Mouse (Mus musculus): ENCODE measurements at regions not wholly inside any gene's neighbourhood (a gene's known extent, or its start where the extent isn't known, plus 50 kb on each side); places are given as distances from the start of the nearest gene placed in this dataset.

DNA sequence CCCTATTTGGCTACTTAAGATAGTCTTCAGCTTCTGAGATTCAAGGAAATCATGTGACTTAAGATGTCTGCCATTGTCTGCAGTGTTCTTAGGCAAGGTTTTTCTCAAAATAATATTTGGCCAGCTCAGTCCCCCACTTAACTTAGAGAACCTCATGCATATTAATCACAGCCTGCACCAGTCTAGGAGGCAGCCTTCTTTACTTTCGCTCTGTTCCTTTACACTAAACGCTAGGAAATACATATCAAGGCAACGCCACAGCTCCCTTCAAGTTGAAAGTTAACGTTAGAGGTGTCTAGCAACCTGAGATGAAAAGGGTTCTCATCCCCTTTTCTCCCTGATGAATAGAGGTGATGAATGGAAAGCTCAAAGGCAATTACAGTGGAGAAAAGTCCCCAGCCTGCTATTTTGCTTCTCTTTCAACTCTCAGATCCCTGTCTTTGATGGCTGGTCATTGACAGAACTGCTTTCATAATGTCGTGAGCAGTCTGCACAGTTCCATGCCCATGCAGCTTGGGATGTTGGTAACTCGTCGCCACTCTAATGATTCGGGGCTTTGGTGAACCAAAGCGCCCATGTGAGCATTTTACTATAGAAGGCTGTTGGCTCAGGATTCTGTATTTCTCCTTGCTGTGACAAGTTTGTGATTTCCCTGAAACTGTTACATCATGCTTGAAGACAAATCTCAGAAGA lies 483.0 kb upstream of the Gm10306 start:
- Histone ChIP-seq H3K4me1 (ENCODE audit: control insufficient read depth, insufficient read depth, low read length) (no peaks in the 10 kb centered on the region; the same call in 1 of the 2 replicates), H3K27ac (ENCODE audit: insufficient read depth, low read length) (no peak overlapping the region), H3K4me3 (ENCODE audit: insufficient read depth, low read length) (no peak overlapping the region)
- no peak for TF ChIP-seq POLR2A (IDR thresholded peaks at IDR 0.05; ENCODE audit: extremely low read depth, insufficient read depth, low read length)

DNA sequence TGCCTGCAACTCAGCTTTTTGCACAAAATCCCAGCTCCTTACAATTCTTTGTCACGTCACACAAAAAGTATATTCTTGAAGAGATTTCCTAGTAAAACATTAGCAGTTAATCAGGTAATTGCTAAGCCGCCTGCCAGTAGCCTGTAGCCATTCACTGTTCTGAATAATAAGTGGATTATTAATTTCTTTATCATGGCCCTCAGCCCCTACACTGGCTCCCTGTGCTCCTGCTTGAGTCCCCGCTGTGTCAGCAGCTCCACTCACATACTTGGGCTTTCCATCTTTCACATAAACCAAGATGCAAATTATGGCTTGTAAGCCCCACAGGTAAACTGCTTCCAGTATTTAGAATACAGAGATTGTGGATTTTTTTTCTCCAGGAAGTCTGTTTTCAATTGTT lies 473.5 kb upstream of the Gm10306 start:
- TF ChIP-seq CTCF (IDR thresholded peaks at IDR 0.05; ENCODE audit: extremely low read depth, insufficient read depth, low read length), result no peak
- TF ChIP-seq POLR2A (IDR thresholded peaks at IDR 0.05; ENCODE audit: extremely low read depth, insufficient read depth, low read length), result no peak
- H3K4me3 ChIP-seq (ENCODE audit: insufficient read depth, low read length), result no peak overlapping the region
- H3K4me1 ChIP-seq (ENCODE audit: control insufficient read depth, insufficient read depth, low read length), result no peaks in the 10 kb centered on the region
- H3K27ac ChIP-seq (ENCODE audit: insufficient read depth, low read length), result no peak overlapping the region

DNA sequence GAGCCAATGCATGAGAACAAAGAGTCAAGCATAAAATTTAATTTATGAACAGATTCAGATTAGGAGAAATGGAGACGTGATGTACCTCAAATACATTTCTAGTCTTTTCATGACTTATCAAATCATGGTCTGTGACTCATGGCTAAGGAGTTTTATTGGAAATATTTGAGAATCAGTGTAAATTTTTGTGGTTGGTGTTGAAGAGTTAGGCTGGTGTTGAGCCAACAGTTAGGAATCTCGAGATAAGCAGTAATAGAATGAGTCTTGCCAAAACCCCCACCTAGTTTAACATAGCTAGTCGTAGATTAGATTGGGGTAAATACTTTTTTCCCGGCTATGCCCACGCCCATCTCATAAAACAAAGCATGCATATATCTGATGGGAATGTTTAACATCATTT lies 462.0 kb upstream of the Gm10306 start:
- no peak overlapping the region for H3K27ac ChIP-seq (ENCODE audit: insufficient read depth, low read length)
- H3K4me1 ChIP-seq (ENCODE audit: control insufficient read depth, insufficient read depth, low read length), result no peaks in the 10 kb centered on the region
- H3K4me3 ChIP-seq (ENCODE audit: insufficient read depth, low read length), result no peak overlapping the region
- TF ChIP-seq POLR2A (IDR thresholded peaks at IDR 0.05; ENCODE audit: extremely low read depth, insufficient read depth, low read length), result no peak

DNA sequence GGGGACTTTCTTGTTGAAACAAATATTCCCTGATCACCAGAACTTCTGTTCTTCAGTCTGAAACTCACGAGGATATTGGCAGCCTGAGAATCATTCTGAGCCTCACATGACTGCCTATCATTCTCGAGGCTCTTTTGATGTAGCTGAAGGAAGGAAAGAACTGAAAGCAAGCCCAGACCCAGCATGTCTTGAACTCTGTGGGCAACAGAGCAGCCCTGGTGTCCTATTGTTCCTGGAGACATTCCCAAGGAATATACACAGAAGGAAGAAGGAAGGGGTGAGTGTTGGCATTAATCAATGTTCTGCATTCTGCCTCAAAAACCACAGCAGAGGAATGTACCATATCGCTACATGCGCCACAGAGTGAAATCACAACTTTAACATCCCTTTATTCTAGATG lies 449.4 kb upstream of the Gm10306 start:
- Histone ChIP-seq H3K4me1 (ENCODE audit: control insufficient read depth, insufficient read depth, low read length) (no peaks in the 10 kb centered on the region), H3K4me3 (ENCODE audit: insufficient read depth, low read length) (no peak overlapping the region), H3K27ac (ENCODE audit: insufficient read depth, low read length) (no peak overlapping the region)
- TF ChIP-seq CTCF (IDR thresholded peaks at IDR 0.05; ENCODE audit: extremely low read depth, insufficient read depth, low read length), result no peak
- no peak for TF ChIP-seq POLR2A (IDR thresholded peaks at IDR 0.05; ENCODE audit: extremely low read depth, insufficient read depth, low read length)

DNA sequence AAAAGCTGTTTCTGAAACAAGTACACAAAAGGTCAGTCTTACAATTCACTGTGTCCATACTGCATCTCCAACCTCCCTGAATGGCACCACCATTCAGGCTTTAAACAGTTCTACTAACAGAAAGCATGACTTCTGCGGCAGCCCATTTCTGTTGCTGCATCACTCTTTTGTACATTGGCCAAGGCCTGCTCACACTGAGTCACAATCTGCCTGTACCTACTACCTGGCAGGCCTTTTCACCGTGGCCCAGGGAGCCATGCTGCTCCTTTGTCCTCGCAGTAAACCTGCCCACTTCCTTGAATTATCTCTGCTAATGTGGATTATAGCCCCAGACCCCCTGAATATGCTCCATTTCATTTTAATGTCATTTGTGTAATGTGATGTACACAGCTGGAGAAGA lies 439.5 kb upstream of the Gm10306 start:
- no peak overlapping the region for H3K4me3 ChIP-seq (ENCODE audit: insufficient read depth, low read length)
- no peak overlapping the region for H3K27ac ChIP-seq (ENCODE audit: insufficient read depth, low read length)
- no peaks in the 10 kb centered on the region for H3K4me1 ChIP-seq (ENCODE audit: control insufficient read depth, insufficient read depth, low read length)
- TF ChIP-seq POLR2A (IDR thresholded peaks at IDR 0.05; ENCODE audit: extremely low read depth, insufficient read depth, low read length), result no peak
- no peak for TF ChIP-seq CTCF (IDR thresholded peaks at IDR 0.05; ENCODE audit: extremely low read depth, insufficient read depth, low read length)

DNA sequence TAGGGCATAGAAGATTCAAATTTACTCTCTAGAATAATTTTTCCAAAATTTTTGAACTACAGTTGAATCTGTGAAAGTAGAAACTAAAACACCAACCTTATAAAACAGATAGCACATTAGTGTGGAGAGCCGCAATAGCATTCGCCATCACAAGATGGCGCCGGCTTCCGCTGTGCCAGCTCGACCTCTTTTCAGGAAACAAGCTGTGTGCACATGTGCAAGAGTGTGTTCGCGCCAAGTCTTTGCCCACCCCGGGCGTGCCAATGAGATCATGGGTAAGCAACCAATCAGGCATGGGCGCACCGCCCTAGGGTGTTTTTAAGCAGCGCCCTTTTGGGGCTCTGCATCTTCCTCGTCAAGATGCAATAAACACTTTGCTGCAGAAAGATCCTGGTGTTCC lies 432.2 kb upstream of the Gm10306 start:
- H3K27ac ChIP-seq (ENCODE audit: insufficient read depth, low read length), result no peak overlapping the region
- TF ChIP-seq POLR2A (IDR thresholded peaks at IDR 0.05; ENCODE audit: extremely low read depth, insufficient read depth, low read length) (no peak), CTCF (IDR thresholded peaks at IDR 0.05; ENCODE audit: extremely low read depth, insufficient read depth, low read length) (no peak)
- no peak overlapping the region for H3K4me3 ChIP-seq (ENCODE audit: insufficient read depth, low read length)
- H3K4me1 ChIP-seq (ENCODE audit: control insufficient read depth, insufficient read depth, low read length), result no peaks in the 10 kb centered on the region

DNA sequence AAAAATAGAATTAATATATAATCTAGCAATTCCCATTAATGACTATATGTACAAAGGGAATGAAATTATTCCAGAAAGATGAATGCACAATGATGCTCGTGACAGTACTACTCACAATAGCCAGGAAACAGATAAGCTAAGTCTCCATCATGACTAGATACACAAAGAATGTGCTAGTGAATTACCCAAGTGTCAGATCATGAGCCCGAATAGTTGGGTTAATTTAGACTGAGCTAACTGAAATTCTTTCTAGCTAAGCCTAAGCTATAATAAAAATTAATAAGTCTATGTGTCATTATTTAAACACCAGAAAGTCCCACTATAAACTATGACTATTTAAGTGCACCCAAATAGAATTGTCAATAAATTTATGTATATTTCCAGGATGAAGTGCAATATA lies 418.4 kb upstream of the Gm10306 start:
- no peak overlapping the region for H3K27ac ChIP-seq (ENCODE audit: insufficient read depth, low read length)
- H3K4me3 ChIP-seq (ENCODE audit: insufficient read depth, low read length), result no peak overlapping the region
- no peaks in the 10 kb centered on the region for H3K4me1 ChIP-seq (ENCODE audit: control insufficient read depth, insufficient read depth, low read length)
- TF ChIP-seq CTCF (IDR thresholded peaks at IDR 0.05; ENCODE audit: extremely low read depth, insufficient read depth, low read length) (no peak), POLR2A (IDR thresholded peaks at IDR 0.05; ENCODE audit: extremely low read depth, insufficient read depth, low read length) (no peak)

DNA sequence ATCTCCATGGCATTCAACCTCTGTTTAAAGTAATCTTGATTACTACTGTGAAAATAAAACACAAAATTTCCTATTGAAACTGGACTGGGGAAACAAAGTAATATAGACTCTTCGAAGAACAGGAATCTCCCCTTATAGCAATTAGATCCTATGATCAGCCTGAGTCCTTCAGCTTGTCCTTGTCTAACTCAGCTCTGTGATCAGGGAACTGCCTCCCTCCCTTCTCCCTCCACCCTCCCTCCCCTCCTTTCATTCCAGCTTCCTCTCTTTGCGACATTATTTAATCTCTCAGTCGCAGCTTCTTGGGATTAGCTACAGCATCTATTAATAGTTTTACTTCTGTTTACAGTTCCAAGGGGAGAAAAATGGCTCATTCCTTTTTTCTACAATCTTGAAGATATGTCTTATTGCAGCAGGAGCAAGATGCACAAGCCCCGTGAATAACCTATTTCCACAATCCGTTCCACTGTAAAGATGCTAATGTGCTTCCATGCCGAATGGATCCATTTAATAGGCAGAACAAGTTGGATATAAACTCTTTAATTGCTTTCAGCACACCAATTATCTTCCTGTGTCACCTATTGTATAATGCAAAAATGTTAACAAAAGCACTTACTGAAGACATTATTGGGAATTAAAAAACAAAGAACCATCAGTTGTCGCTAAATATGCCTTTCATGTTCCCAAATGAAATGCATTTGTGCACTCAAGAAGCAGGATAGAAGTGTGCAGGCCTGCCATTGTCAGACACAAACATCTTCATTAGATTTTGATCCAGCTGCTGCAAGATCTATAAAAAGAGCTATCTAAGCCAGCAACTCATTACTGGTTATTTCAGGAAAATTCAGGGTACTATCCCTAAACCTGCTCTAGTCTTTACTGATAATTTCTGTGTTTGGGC lies 411.2 kb upstream of the Gm10306 start:
- no peak overlapping the region for H3K27ac ChIP-seq (ENCODE audit: insufficient read depth, low read length)
- no peaks in the 10 kb centered on the region for H3K4me1 ChIP-seq (ENCODE audit: control insufficient read depth, insufficient read depth, low read length)
- H3K4me3 ChIP-seq (ENCODE audit: insufficient read depth, low read length), result no peak overlapping the region
- TF ChIP-seq POLR2A (IDR thresholded peaks at IDR 0.05; ENCODE audit: extremely low read depth, insufficient read depth, low read length), result no peak
- TF ChIP-seq CTCF (IDR thresholded peaks at IDR 0.05; ENCODE audit: extremely low read depth, insufficient read depth, low read length), result no peak

DNA sequence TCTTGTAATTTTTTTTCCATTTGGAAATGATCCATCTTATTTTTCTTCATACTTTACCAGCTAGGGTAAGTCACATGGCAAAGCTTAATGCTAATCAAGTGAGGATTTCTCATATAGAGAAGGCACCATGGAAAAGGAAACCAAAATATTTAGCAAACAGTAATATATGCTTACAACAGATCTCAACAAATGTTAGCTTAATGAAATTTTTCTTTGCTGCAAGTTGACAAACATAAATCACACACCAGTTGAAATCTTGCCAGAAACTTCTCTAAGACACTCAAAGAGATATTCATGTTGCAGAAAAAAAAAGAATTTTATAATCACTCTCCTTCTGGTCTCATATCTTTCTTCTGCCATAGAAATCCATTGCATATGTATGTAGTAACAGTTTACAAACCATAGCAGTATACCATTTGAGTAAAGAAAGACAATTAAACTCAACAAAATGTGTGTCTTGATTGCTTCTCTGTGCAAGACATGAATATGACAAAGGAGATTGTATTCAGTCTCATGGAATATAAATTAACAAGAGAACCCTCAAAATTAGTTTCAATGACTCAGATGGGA lies 408.3 kb upstream of the Gm10306 start:
- H3K27ac ChIP-seq (ENCODE audit: insufficient read depth, low read length), result no peak overlapping the region
- no peak overlapping the region for H3K4me3 ChIP-seq (ENCODE audit: insufficient read depth, low read length)
- H3K4me1 ChIP-seq (ENCODE audit: control insufficient read depth, insufficient read depth, low read length), result no peaks in the 10 kb centered on the region
- TF ChIP-seq CTCF (IDR thresholded peaks at IDR 0.05; ENCODE audit: extremely low read depth, insufficient read depth, low read length), result no peak
- TF ChIP-seq POLR2A (IDR thresholded peaks at IDR 0.05; ENCODE audit: extremely low read depth, insufficient read depth, low read length), result no peak

DNA sequence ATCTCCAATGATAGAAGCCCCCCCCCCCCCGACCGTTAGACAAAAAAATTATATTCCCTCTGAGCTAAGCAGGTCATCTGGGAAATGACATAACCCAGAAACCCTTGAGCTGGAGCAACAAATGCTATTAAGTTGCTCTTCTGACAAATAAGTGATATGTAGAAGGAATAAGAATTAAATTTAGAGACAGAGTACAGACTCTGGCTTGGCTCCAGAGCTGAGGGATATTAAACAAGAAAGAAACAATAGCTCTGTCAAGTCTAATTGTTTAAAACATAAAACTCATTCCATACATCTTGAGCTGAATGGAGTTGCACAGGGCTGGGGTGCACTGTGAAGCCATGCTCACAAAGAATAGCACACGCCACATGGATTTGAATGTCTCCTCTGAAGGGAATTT lies 407.3 kb upstream of the Gm10306 start:
- no peak for TF ChIP-seq CTCF (IDR thresholded peaks at IDR 0.05; ENCODE audit: extremely low read depth, insufficient read depth, low read length)
- no peak for TF ChIP-seq POLR2A (IDR thresholded peaks at IDR 0.05; ENCODE audit: extremely low read depth, insufficient read depth, low read length)
- no peak overlapping the region for H3K4me3 ChIP-seq (ENCODE audit: insufficient read depth, low read length)
- no peak overlapping the region for H3K27ac ChIP-seq (ENCODE audit: insufficient read depth, low read length)
- H3K4me1 ChIP-seq (ENCODE audit: control insufficient read depth, insufficient read depth, low read length), result no peaks in the 10 kb centered on the region

Data from cortical plate, adult 2 months (tissue).